Mouse (Mus musculus): ENCODE results near the gene Vps33b.

Gene Vps33b

GRCm38 (mm10) chr7:80268897-80269750, at the start of gene Vps33b:
Gene Vps33b (plus strand): TSS chr7:80269649.
- DNase-seq = peak; percentile 99

- no peak for DNase-seq
Measured at GRCm38 (mm10) chr7:80220237-80220797, 49.1 kb upstream of the Vps33b start.

- DNase-seq = no peak
Measured at GRCm38 (mm10) chr7:80221179-80221750, 48.2 kb upstream of the Vps33b start.

GRCm38 (mm10) chr7:80227065-80227464, 42.4 kb upstream of the Vps33b start:
- no peak for DNase-seq

GRCm38 (mm10) chr7:80230196-80230595, 39.3 kb upstream of the Vps33b start:
- DNase-seq = peak; percentile 36

- DNase-seq = peak; percentile 59
Measured at GRCm38 (mm10) chr7:80231971-80232488, 37.4 kb upstream of the Vps33b start.

- DNase-seq = peak; percentile 98
Measured at GRCm38 (mm10) chr7:80232489-80233029, 36.9 kb upstream of the Vps33b start, which contains the start of the genes Cib1 and Gdpgp1. Gene Cib1 (minus strand): TSS chr7:80232813. Gene Gdpgp1 (plus strand): TSS chr7:80232865.

GRCm38 (mm10) chr7:80233799-80234198, 35.6 kb upstream of the Vps33b start:
- DNase-seq = no peak

GRCm38 (mm10) chr7:80238542-80238941, 30.9 kb upstream of the Vps33b start:
- no peak for DNase-seq

GRCm38 (mm10) chr7:80241661-80242060, 27.8 kb upstream of the Vps33b start:
- DNase-seq = no peak

GRCm38 (mm10) chr7:80244851-80245250, 24.6 kb upstream of the Vps33b start:
- DNase-seq = no peak

GRCm38 (mm10) chr7:80246148-80246721, 23.2 kb upstream of the Vps33b start, which contains the start of gene Ttll13:
Gene Ttll13 (plus strand): TSS chr7:80246376.
- peak; percentile 99 for DNase-seq

GRCm38 (mm10) chr7:80246859-80247258, 22.6 kb upstream of the Vps33b start:
- DNase-seq = no peak

GRCm38 (mm10) chr7:80252437-80252836, 17.0 kb upstream of the Vps33b start:
- DNase-seq = no peak

- no peak for DNase-seq
Measured at GRCm38 (mm10) chr7:80252886-80253285, 16.6 kb upstream of the Vps33b start.

- DNase-seq = no peak
Measured at GRCm38 (mm10) chr7:80255981-80256380, 13.5 kb upstream of the Vps33b start.

- no peak for DNase-seq
Measured at GRCm38 (mm10) chr7:80257706-80258105, 11.7 kb upstream of the Vps33b start.

GRCm38 (mm10) chr7:80260625-80261371, 8.7 kb upstream of the Vps33b start, which contains the start of gene Ngrn:
Gene Ngrn (plus strand): TSS chr7:80261215.
- DNase-seq = peak; percentile 91

GRCm38 (mm10) chr7:80261372-80261990, 8.0 kb upstream of the Vps33b start:
- no peak for DNase-seq

- no peak for DNase-seq
Measured at GRCm38 (mm10) chr7:80264606-80265005, 4.8 kb upstream of the Vps33b start.

GRCm38 (mm10) chr7:80267764-80268163, 1.7 kb upstream of the Vps33b start:
- no peak for DNase-seq

All from kidney, postnatal 10 days (tissue).